Mouse (Mus musculus) bone marrow, adult 2 months (tissue): Measurements from ENCODE around the gene Son.

Experiments used
- CTCF ChIP-seq: fragments of 200-500 bp; IDR thresholded peaks from 2 replicates; pipeline ENCODE4 v1.5.1; 2011; ENCODE audit warnings: low read length, control low read depth; ENCODE audit not compliant: control insufficient read depth, insufficient read depth
- POLR2A ChIP-seq: fragments of 200-500 bp; IDR thresholded peaks from 2 replicates; pipeline ENCODE4 v1.6.1; 2011; ENCODE audit warnings: low read depth, mild to moderate bottlenecking, control low read depth, low read length, borderline replicate concordance; ENCODE audit not compliant: control insufficient read depth

GRCm38 (mm10) chr16:91695108-91695755, 47.9 kb downstream of the Son start:
- TF ChIP-seq POLR2A: no peak
- TF ChIP-seq CTCF: no peak
